Mouse (Mus musculus): ENCODE data around the gene Pan2.
"Not testable (repeated sequence)": the region's sequence is repeated elsewhere in the genome, so short reads cannot be mapped to it uniquely, and the experiment has no call there.

- not testable (repeated sequence) for TF ChIP-seq GATA1, TAL1 (IDR thresholded peaks at IDR 0.05; ENCODE audit: low read length)
Observed at GRCm38 (mm10) chr10:128272819-128273439, 30.2 kb upstream of the Pan2 start.

All from erythroblast, embryonic 14.5 days (primary cell).